Mouse (Mus musculus) adrenal gland (tissue): Measurements from ENCODE around the gene Nectin1.

ENCODE experiments used
- intact Hi-C: fragments of 180-260 bp; cut with DNase I; formaldehyde crosslinking; loops from one replicate; pipeline ENCODE4 v1.15.1; 2025

Gene Nectin1

GRCm38 (mm10) chr9:43760078-43760477 is 16.3 kb downstream of the Nectin1 start:
- intact Hi-C loops, result no loop called here

- intact Hi-C loops, result no loop called here
Measured at GRCm38 (mm10) chr9:43761181-43761820, 17.5 kb downstream of the Nectin1 start.

- intact Hi-C loops, result no loop called here
Measured at GRCm38 (mm10) chr9:43761941-43762340, 18.2 kb downstream of the Nectin1 start.

GRCm38 (mm10) chr9:43765419-43766179 is 21.8 kb downstream of the Nectin1 start:
- intact Hi-C loops, result no loop called here

GRCm38 (mm10) chr9:43768779-43769178 is 25.0 kb downstream of the Nectin1 start:
- intact Hi-C loops, result no loop called here

GRCm38 (mm10) chr9:43769228-43769627 is 25.4 kb downstream of the Nectin1 start:
- intact Hi-C loops, result no loop called here

- intact Hi-C loops, result no loop called here
Measured at GRCm38 (mm10) chr9:43769940-43770339, 26.2 kb downstream of the Nectin1 start.

- intact Hi-C loops, result no loop called here
Measured at GRCm38 (mm10) chr9:43771041-43771440, 27.3 kb downstream of the Nectin1 start.

- intact Hi-C loops, result no loop called here
Measured at GRCm38 (mm10) chr9:43772460-43772859, 28.7 kb downstream of the Nectin1 start.

GRCm38 (mm10) chr9:43773521-43773920 is 29.7 kb downstream of the Nectin1 start:
- intact Hi-C loops, result no loop called here

- intact Hi-C loops, result no loop called here
Measured at GRCm38 (mm10) chr9:43774427-43774826, 30.6 kb downstream of the Nectin1 start.

- intact Hi-C loops, result no loop called here
Measured at GRCm38 (mm10) chr9:43776231-43776630, 32.4 kb downstream of the Nectin1 start.

- intact Hi-C loops, result no loop called here
Measured at GRCm38 (mm10) chr9:43777362-43778360, 33.9 kb downstream of the Nectin1 start.

GRCm38 (mm10) chr9:43780883-43781282 is 37.1 kb downstream of the Nectin1 start:
- intact Hi-C loops, result no loop called here

GRCm38 (mm10) chr9:43782401-43782800 is 38.6 kb downstream of the Nectin1 start:
- intact Hi-C loops, result no loop called here

- intact Hi-C loops, result no loop called here
Measured at GRCm38 (mm10) chr9:43783959-43784358, 40.2 kb downstream of the Nectin1 start.

- intact Hi-C loops, result no loop called here
Measured at GRCm38 (mm10) chr9:43784841-43785240, 41.1 kb downstream of the Nectin1 start.

GRCm38 (mm10) chr9:43787591-43787990 is 43.8 kb downstream of the Nectin1 start:
- intact Hi-C loops, result no loop called here

- intact Hi-C loops, result no loop called here
Measured at GRCm38 (mm10) chr9:43792681-43793080, 48.9 kb downstream of the Nectin1 start.

- intact Hi-C loops, result no loop called here
Measured at GRCm38 (mm10) chr9:43793411-43793810, 49.6 kb downstream of the Nectin1 start.

GRCm38 (mm10) chr9:43796031-43796430 is 52.2 kb downstream of the Nectin1 start:
- intact Hi-C loops, result no loop called here
